Comparison of ENCODE assay signal across 18 mouse cellular contexts in the genomic region with DNA sequence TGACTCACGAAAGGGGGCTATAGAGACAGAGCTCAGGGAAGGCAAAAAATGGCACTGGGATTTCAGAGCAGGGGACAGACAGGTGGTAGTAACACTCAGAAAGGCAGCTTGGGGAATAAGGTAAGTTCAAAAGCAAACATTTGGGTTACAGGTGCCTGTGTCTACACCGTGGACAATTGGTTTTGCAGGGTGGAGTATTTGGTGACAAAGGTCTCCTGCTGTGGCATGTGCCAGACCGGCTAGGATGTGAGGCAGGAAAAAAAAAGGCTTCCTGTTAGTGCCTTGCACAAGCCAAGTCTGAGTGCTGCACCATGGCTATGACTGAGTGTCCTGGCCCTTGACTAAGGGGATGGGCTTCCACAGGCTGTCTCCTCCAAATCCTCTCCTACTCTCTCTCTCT. TPM values are rescaled to one million over a fixed set of nuclear protein-coding genes. Genes with fewer than 3 reads are reported as not detected.
"Had no signal": no experiment of that assay in that cellular context is flagged by ENCODE, and none has a peak within 500 bp of the region (broad histone marks: within the 10 kb centered on the region; RNA-seq: fewer than 3 reads in every experiment).

No protein-coding gene starts in this region.

- H3K27ac ChIP-seq: kidney, embryonic 15.5 days; limb, embryonic 10.5 days; neural tube, embryonic 12.5 days had no signal

- H3K4me2 ChIP-seq: kidney, embryonic 15.5 days; neural tube, embryonic 12.5 days had no signal

- H3K9me3 ChIP-seq: kidney, embryonic 15.5 days; limb, embryonic 10.5 days; neural tube, embryonic 12.5 days had no signal

- ATAC-seq: hindbrain, embryonic 16.5 days; inflammation-experienced regulatory T-cells, adult 6 months had no signal

- H3K36me3 ChIP-seq: kidney, embryonic 15.5 days; limb, embryonic 10.5 days; neural tube, embryonic 12.5 days had no signal

- DNase-seq: kidney, adult 18-20 months; kidney, postnatal 14 days; lung, postnatal 36 days; midbrain, embryonic 14.5 days; thymus, adult 2 months; thymus, postnatal 25 days had no signal

- H3K4me1 ChIP-seq: kidney, embryonic 15.5 days; neural tube, embryonic 12.5 days had no signal

- H3K9ac ChIP-seq: kidney, embryonic 15.5 days; neural tube, embryonic 12.5 days had no signal

- H3K4me3 ChIP-seq: kidney, embryonic 15.5 days; limb, embryonic 10.5 days; neural tube, embryonic 12.5 days had no signal

RNA-seq across cellular contexts. Expression of a gene that starts 6.0 kb away (rescaled TPM):
- total RNA-seq: megakaryocyte progenitor cell, adult 5-6 weeks; neutrophil, adult 5-6 weeks had no signal
- polyA plus RNA-seq: midbrain, embryonic 14.5 days had no signal

RNA-seq across cellular contexts. Expression of a gene that starts 8.0 kb away (rescaled TPM):
- total RNA-seq: layer of hippocampus, adult 8-10 months; layer of hippocampus, postnatal 14 days; megakaryocyte progenitor cell, adult 5-6 weeks; monocyte, adult 5-6 weeks; neutrophil, adult 5-6 weeks had no signal
- polyA plus RNA-seq: hindbrain, embryonic 16.5 days; inflammation-experienced regulatory T-cells, adult 6 months; kidney, embryonic 15.5 days; large intestine, adult 2 months; limb, embryonic 10.5 days; lung, embryonic 16.5 days; midbrain, embryonic 14.5 days; neural tube, embryonic 12.5 days; thymus, adult 2 months had no signal

RNA-seq across cellular contexts. Expression of a gene that starts 52.5 kb away (rescaled TPM):
- total RNA-seq: megakaryocyte progenitor cell, adult 5-6 weeks; monocyte, adult 5-6 weeks had no signal
- polyA plus RNA-seq: hindbrain, embryonic 16.5 days; inflammation-experienced regulatory T-cells, adult 6 months; large intestine, adult 2 months; limb, embryonic 10.5 days; lung, embryonic 16.5 days; midbrain, embryonic 14.5 days; neural tube, embryonic 12.5 days had no signal
